Mouse (Mus musculus) forebrain, embryonic 10.5 days (tissue): ENCODE data around the gene Rabep1. TPM values are rescaled to one million over a fixed set of nuclear protein-coding genes. Genes with fewer than 3 reads are reported as not detected.

Experiments
- DNase-seq: peaks from one replicate; pipeline ENCODE4 v3.0.0-alpha.2; 2017; ENCODE audit warnings: low spot score; ENCODE audit errors: extremely low spot score
- H3K27ac ChIP-seq: fragments of 300-500 bp; sonication (generic); 2 replicates; pipeline ENCODE4 v1.5.1; 2016; ENCODE audit warnings: mild to moderate bottlenecking
- H3K27me3 ChIP-seq: fragments of 300-500 bp; sonication (generic); 2 replicates; pipeline ENCODE4 v1.6.1; 2016; ENCODE audit warnings: mild to moderate bottlenecking; ENCODE audit not compliant: poor library complexity, severe bottlenecking
- H3K36me3 ChIP-seq: fragments of 300-500 bp; sonication (generic); replicated peaks from 2 replicates; pipeline ENCODE4 v1.6.1; 2016; ENCODE audit warnings: mild to moderate bottlenecking, moderate library complexity
- H3K4me1 ChIP-seq: fragments of 300-500 bp; sonication (generic); 2 replicates; pipeline ENCODE4 v1.6.1; 2016
- H3K4me3 ChIP-seq: fragments of 300-500 bp; sonication (generic); 2 replicates; pipeline ENCODE4 v1.5.1; 2016; ENCODE audit warnings: mild to moderate bottlenecking, moderate library complexity
- H3K9me3 ChIP-seq: fragments of 300-500 bp; sonication (generic); 2 replicates; pipeline ENCODE4 v1.6.1; 2016; ENCODE audit warnings: mild to moderate bottlenecking, moderate library complexity
- WGBS: fragments of 180-500 bp; shearing (Covaris S2); methylation state at CpG from one replicate; pipeline ENCODE4 v1.1.7; 2016; 5-methylcytosine and 5-hydroxymethylcytosine counted together
- polyA plus RNA-seq: library from polyadenylated mRNA; unstranded; fragments of >200 nt; fragmentation: Nextera tagmentation; extraction: Ambion mirVana; gene quantifications from 2 replicates; pipeline ENCODE4 v1.2.1, GENCODE M21; 2016

Gene Rabep1
- polyA plus RNA-seq, 1 experiment from 2014 or later: 33.2 TPM

DNA sequence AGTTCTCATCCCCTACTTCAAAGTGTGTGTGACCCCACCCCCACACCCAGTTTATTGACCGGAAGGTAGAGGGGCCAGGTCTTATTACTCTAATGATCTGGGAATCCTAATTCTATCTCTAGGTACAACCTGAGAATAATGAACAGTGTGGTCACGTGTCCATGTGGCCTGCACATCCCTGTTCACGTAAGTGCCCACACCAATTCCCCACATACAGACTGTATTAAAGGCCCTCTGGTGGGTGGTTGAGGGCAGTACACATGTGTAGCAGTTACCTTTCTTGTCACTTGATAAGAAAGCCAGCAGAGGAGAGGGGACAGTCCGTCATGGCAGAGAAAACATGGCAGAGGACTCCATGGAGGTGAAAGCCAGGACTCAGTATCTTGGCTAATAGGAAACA, 129.4 kb downstream of the Rabep1 start:
- Histone ChIP-seq H3K4me3 (no peak overlapping the region), H3K27me3 (no peaks in the 10 kb centered on the region), H3K4me1 (peaks cover 11% of the 10 kb centered on the region), H3K9me3 (no peaks in the 10 kb centered on the region), H3K36me3 (peaks cover 74% of the 10 kb centered on the region), H3K27ac (no peak overlapping the region)
- DNase-seq: no peak
- 87% methylated on average over 4 of the region's 4 CpGs for WGBS

DNA sequence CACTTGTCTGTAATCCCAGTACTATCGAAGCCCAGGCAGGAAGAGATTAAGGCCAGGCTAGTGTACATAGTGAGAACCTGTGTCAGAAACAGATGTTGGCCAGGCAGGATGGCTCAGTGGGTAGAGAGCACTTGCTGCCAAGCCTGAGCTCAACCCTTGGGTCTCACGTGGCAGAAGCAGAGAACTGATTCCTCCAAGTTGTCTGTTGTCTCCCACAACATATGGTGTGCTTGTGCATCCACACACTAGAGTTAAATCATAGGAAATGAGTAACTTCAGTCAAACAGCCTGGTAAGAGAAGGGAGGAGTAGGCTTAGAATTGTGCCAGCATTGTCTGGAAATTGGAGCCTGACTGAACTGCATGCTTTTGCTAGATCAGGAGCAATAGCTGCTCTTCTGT, 130.6 kb downstream of the Rabep1 start:
- Histone ChIP-seq H3K36me3 (peaks cover 86% of the 10 kb centered on the region), H3K9me3 (no peaks in the 10 kb centered on the region), H3K27ac (no peak overlapping the region), H3K4me3 (no peak overlapping the region), H3K27me3 (no peaks in the 10 kb centered on the region), H3K4me1 (peaks cover 8% of the 10 kb centered on the region)
- DNase-seq: no peak
- 77% methylated on average over 2 of the region's 2 CpGs for WGBS

DNA sequence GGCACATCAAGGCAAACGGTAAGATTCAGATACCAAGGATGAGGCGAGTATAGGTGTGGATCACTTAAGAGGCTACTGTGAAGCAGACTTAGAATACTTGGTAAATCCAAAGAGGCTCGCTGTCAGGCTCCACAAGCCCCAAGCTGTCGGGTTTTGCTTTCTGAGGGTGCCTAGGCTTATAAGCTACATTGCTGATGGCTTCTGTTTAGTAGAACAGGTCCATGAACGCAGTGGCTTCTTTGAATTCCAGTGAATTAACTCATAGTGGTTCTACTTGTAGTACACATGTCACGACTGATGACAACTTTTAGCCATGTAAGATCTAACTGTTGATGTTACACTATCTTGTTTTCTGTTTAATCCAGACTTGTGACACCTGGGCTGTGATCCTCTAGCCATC, 132.7 kb downstream of the Rabep1 start:
- Histone ChIP-seq H3K4me3 (no peak overlapping the region), H3K27me3 (no peaks in the 10 kb centered on the region), H3K4me1 (peaks cover 17% of the 10 kb centered on the region), H3K36me3 (peaks cover 94% of the 10 kb centered on the region), H3K9me3 (no peaks in the 10 kb centered on the region), H3K27ac (no peak overlapping the region)
- DNase-seq: no peak
- WGBS: 88% methylated on average over 6 of the region's 6 CpGs

DNA sequence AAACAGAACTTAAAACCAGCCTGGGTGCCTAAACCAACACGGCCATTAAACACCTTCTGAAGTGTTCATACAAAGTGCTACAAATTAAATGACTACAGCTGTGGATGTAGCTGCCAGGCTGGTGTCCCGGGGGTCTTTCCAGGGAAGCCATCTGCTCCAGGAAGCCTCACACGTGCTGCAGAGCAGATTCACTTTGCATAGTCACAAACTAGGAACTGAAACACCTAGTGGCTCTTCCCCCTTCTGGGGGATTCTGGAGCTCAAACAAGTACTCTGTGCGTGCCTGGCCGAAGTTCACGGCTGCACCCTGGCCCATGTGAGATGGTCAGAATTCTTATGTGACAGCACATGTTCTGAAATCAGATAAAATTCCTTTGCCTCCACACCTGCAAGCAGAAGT, 135.7 kb downstream of the Rabep1 start:
- 95% methylated on average over 6 of the region's 6 CpGs for WGBS
- H3K9me3 ChIP-seq: no peaks in the 10 kb centered on the region
- no peak for DNase-seq
- no peak overlapping the region for H3K27ac ChIP-seq
- H3K4me3 ChIP-seq: no peak overlapping the region
- H3K4me1 ChIP-seq: peaks cover 17% of the 10 kb centered on the region
- H3K36me3 ChIP-seq: peaks cover 78% of the 10 kb centered on the region
- no peaks in the 10 kb centered on the region for H3K27me3 ChIP-seq

DNA sequence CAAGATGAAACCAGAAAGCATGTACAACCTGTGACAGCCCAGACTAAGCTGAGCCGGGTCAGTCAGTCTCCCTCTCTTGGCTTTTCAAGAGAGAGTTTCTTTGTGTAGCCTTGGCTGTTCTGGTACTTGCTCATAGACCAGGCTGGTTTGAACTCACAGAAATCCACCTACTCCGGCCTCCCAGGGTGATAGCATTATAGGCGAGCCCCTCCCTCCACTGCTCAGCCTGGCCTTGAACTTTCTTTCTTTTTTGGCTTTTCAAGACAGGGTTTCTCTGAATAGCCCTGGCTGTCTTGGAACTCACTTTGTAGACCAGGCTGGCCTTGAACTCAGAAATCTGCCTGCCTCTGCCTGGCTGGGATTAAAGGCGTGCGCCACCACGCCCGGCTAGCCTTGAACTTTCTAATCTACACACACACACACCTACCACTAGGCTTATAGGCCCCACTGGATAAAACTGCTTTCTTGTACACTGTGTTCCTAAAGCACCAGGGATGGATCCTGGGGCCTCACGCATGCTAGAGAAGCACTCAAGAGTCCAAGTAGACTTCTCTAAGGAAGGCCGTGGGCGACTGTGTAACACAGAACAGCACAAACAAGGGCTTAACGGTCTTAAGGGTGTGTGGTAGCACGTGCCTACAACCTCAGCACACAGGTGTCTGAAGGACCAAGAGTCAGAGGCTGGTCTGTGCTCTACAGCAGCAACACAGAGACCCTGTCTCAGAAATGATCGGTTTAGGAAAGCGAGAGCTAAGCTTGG, 136.4 kb downstream of the Rabep1 start:
- Histone ChIP-seq H3K4me1 (peaks cover 17% of the 10 kb centered on the region), H3K36me3 (peaks cover 78% of the 10 kb centered on the region), H3K4me3 (peak overlapping the region; percentile 99), H3K27ac (no peak overlapping the region), H3K27me3 (no peaks in the 10 kb centered on the region), H3K9me3 (no peaks in the 10 kb centered on the region)
- 93% methylated on average over 14 of the region's 14 CpGs for WGBS
- no peak for DNase-seq

DNA sequence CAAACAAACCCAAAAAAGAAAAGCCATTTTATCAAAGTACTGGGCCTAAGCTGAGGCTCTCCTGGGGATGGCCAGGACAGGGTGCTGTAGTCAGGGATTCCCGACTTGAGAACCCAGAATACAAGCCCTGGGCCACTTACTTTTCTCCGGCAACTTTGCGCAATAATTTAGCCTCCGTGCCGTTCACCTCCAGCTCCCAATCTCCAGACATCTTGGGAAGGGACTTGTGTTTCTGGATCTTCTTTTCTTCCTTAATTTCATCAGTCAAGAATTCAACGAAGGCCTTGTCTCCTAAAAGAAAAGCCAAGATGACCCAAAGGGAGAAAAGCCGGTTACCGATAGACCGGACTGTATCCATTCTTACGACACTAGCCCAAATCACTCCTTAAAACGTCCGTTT, 137.5 kb downstream of the Rabep1 start:
- H3K27ac ChIP-seq: peak overlapping the region; percentile 94
- H3K27me3 ChIP-seq: no peaks in the 10 kb centered on the region
- DNase-seq: no peak
- H3K9me3 ChIP-seq: no peaks in the 10 kb centered on the region
- peaks cover 78% of the 10 kb centered on the region for H3K36me3 ChIP-seq
- peaks cover 17% of the 10 kb centered on the region for H3K4me1 ChIP-seq
- peak overlapping the region; percentile 99 for H3K4me3 ChIP-seq
- WGBS: 15% methylated on average over 12 of the region's 12 CpGs

DNA sequence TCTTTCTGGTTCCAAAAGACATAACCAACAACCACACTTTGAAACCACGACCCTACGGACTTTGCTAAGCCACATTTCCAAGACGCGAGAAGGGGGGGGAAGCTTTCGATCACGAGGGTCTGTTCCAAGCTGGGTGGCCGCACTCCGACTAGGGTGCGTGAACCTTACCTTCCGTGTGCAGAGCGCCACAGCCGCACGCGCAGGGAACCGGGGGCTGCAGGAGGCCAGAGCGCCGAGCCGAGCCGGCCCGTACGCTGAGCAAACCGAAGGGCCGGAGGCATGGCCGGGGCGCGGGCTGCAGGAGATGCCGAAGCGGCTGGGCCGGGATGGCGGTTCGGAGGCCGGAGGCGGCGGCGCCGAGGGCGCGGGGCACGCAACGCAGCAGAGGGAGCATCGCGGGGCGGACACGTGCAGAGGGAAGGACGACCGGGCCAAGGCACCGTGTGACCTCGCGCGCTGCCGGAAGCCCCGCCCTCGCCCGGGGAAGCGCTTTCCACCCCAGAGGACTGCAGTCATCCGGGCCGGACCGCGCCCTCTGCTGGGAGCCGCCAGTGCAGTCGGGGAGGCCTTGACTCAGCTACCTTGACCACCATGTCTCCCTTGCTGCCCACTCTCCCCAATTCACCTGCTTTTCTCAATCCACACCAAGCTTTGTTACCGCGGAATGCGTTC, 138.1 kb downstream of the Rabep1 start, which contains the start of gene C1qbp:
Gene C1qbp (minus strand): TSS at position 470 of the 672 bp plus-strand sequence.
- peak; percentile 92 for DNase-seq
- peaks cover 17% of the 10 kb centered on the region for H3K4me1 ChIP-seq
- H3K36me3 ChIP-seq: peaks cover 78% of the 10 kb centered on the region
- under 1% methylated on average over 64 of the region's 64 CpGs for WGBS
- H3K4me3 ChIP-seq: peak within 1 kb of the TSS; percentile 99
- H3K27me3 ChIP-seq: no peaks in the 10 kb centered on the region
- H3K27ac ChIP-seq: peak within 1 kb of the TSS; percentile 94
- no peaks in the 10 kb centered on the region for H3K9me3 ChIP-seq

Other genes with a start within 250 kb of the Rabep1 start
- not detected in 2 replicates for gene 4930544D05Rik, start 228.9 kb upstream of the Rabep1 start, polyA plus RNA-seq
- gene Chrne, start 225.6 kb upstream of the Rabep1 start, polyA plus RNA-seq: not detected in 2 replicates
- 0.56 and 1.00 TPM in 2 replicates for gene Gp1ba, start 205.7 kb upstream of the Rabep1 start, polyA plus RNA-seq
- 71.3 and 79.9 TPM in 2 replicates for gene Rnf167, start 197.5 kb upstream of the Rabep1 start, polyA plus RNA-seq
- gene Slc25a11, start 197.3 kb upstream of the Rabep1 start, polyA plus RNA-seq: 138 TPM in 2 replicates
- 1,843 and 1,871 TPM in 2 replicates for gene Pfn1, start 190.1 kb upstream of the Rabep1 start, polyA plus RNA-seq
- 33.4 and 44.7 TPM in 2 replicates for gene Eno3, start 187.6 kb upstream of the Rabep1 start, polyA plus RNA-seq
- gene Spag7, start 175.4 kb upstream of the Rabep1 start, polyA plus RNA-seq: 176 and 181 TPM in 2 replicates
- gene Camta2, start 156.7 kb upstream of the Rabep1 start, polyA plus RNA-seq: 7.4 and 9.1 TPM in 2 replicates
- gene Inca1, start 144.6 kb upstream of the Rabep1 start, polyA plus RNA-seq: 0.63 and 1.1 TPM in 2 replicates
- gene Kif1c, start 144.2 kb upstream of the Rabep1 start, polyA plus RNA-seq: 1.5 and 1.8 TPM in 2 replicates
- gene Zfp3, start 80.6 kb upstream of the Rabep1 start, polyA plus RNA-seq: 7.4 and 7.5 TPM in 2 replicates
- not detected in 2 replicates for gene Scimp, start 32.2 kb upstream of the Rabep1 start, polyA plus RNA-seq
- gene Nup88, start 125.2 kb downstream of the Rabep1 start, polyA plus RNA-seq: 150 and 155 TPM in 2 replicates
- 83.8 and 93.9 TPM in 2 replicates for gene Rpain, start 125.4 kb downstream of the Rabep1 start, polyA plus RNA-seq
- 366 and 369 TPM in 2 replicates for gene C1qbp, start 138.2 kb downstream of the Rabep1 start, polyA plus RNA-seq
- gene Dhx33, start 159.7 kb downstream of the Rabep1 start, polyA plus RNA-seq: 27.5 and 28.6 TPM in 2 replicates
- 67.8 and 73.9 TPM in 2 replicates for gene Mis12, start 174.8 kb downstream of the Rabep1 start, polyA plus RNA-seq
- 32.4 and 42.5 TPM in 2 replicates for gene Derl2, start 175.1 kb downstream of the Rabep1 start, polyA plus RNA-seq
- 105 and 112 TPM in 2 replicates for gene 6330403K07Rik, start 188.7 kb downstream of the Rabep1 start, polyA plus RNA-seq